Mouse (Mus musculus): ENCODE measurements around the gene Slc7a8. TPM values are rescaled to one million over a fixed set of nuclear protein-coding genes. Genes with fewer than 3 reads are reported as not detected.

Slc7a8 gene
- polyA plus RNA-seq, 1 experiment from 2014 or later, result 30.9 TPM

GRCm38 (mm10) chr14:54682396-54682795 lies 99.3 kb downstream of the Slc7a8 start:
- no peak overlapping the region for H3K27ac ChIP-seq
- no peaks in the 10 kb centered on the region for H3K27me3 ChIP-seq (replicated peaks)
- H3K9me3 ChIP-seq, result no peaks in the 10 kb centered on the region
- no peak overlapping the region for H3K9ac ChIP-seq
- WGBS, result 91% methylated on average over 3 of the region's 3 CpGs
- H3K4me3 ChIP-seq (replicated peaks), result no peak overlapping the region
- H3K36me3 ChIP-seq, result peaks cover 8% of the 10 kb centered on the region; the same call in 1 of the 2 replicates
- ATAC-seq, result no peak
- peaks cover 3% of the 10 kb centered on the region; the same call in 1 of the 2 replicates for H3K4me1 ChIP-seq (replicated peaks)
- no peak overlapping the region for H3K4me2 ChIP-seq (replicated peaks)

GRCm38 (mm10) chr14:54678657-54679304 lies 103.0 kb downstream of the Slc7a8 start:
- H3K9me3 ChIP-seq, result no peaks in the 10 kb centered on the region
- no peaks in the 10 kb centered on the region for H3K27me3 ChIP-seq (replicated peaks)
- no peaks in the 10 kb centered on the region for H3K4me1 ChIP-seq (replicated peaks)
- 79% methylated on average over 16 of the region's 16 CpGs for WGBS
- H3K9ac ChIP-seq, result no peak overlapping the region
- H3K4me2 ChIP-seq (replicated peaks), result no peak overlapping the region
- no peak overlapping the region for H3K4me3 ChIP-seq (replicated peaks)
- ATAC-seq, result no peak
- peaks cover 20% of the 10 kb centered on the region; the same call in 1 of the 2 replicates for H3K36me3 ChIP-seq
- no peak overlapping the region for H3K27ac ChIP-seq

GRCm38 (mm10) chr14:54676290-54676689 lies 105.5 kb downstream of the Slc7a8 start:
- 85% methylated on average over 5 of the region's 5 CpGs for WGBS
- H3K36me3 ChIP-seq, result peaks cover 26% of the 10 kb centered on the region
- no peaks in the 10 kb centered on the region for H3K4me1 ChIP-seq (replicated peaks)
- H3K4me3 ChIP-seq (replicated peaks), result no peak overlapping the region
- H3K4me2 ChIP-seq (replicated peaks), result no peak overlapping the region
- no peaks in the 10 kb centered on the region for H3K27me3 ChIP-seq (replicated peaks)
- ATAC-seq, result no peak
- H3K27ac ChIP-seq, result no peak overlapping the region
- H3K9me3 ChIP-seq, result no peaks in the 10 kb centered on the region
- no peak overlapping the region for H3K9ac ChIP-seq

GRCm38 (mm10) chr14:54674317-54674716 lies 107.4 kb downstream of the Slc7a8 start:
- peaks cover 26% of the 10 kb centered on the region for H3K36me3 ChIP-seq
- H3K27me3 ChIP-seq (replicated peaks), result no peaks in the 10 kb centered on the region
- ATAC-seq, result no peak
- H3K27ac ChIP-seq, result no peak overlapping the region
- H3K9ac ChIP-seq, result no peak overlapping the region
- 69% methylated on average over 2 of the region's 2 CpGs for WGBS
- no peak overlapping the region for H3K4me3 ChIP-seq (replicated peaks)
- H3K9me3 ChIP-seq, result no peaks in the 10 kb centered on the region
- no peak overlapping the region for H3K4me2 ChIP-seq (replicated peaks)
- no peaks in the 10 kb centered on the region for H3K4me1 ChIP-seq (replicated peaks)

Other genes starting within 250 kb of the Slc7a8 start
- 53.9 and 57.2 TPM in 2 replicates for gene Haus4, start 227.3 kb downstream of the Slc7a8 start, polyA plus RNA-seq (2015; fragmentation: Nextera tagmentation; extraction: Ambion mirVana)
- gene Ajuba, start 204.4 kb downstream of the Slc7a8 start, polyA plus RNA-seq (2015; fragmentation: Nextera tagmentation; extraction: Ambion mirVana), result 18.2 and 19.0 TPM in 2 replicates
- 6.0 and 8.2 TPM in 2 replicates for gene 4931414P19Rik, start 176.0 kb downstream of the Slc7a8 start, polyA plus RNA-seq (2015; fragmentation: Nextera tagmentation; extraction: Ambion mirVana)
- 360 and 408 TPM in 2 replicates for gene Psmb5, start 163.9 kb downstream of the Slc7a8 start, polyA plus RNA-seq (2015; fragmentation: Nextera tagmentation; extraction: Ambion mirVana)
- gene Psmb11, start 160.5 kb downstream of the Slc7a8 start, polyA plus RNA-seq (2015; fragmentation: Nextera tagmentation; extraction: Ambion mirVana), result not detected in 2 replicates
- gene Gm17606, start 141.0 kb downstream of the Slc7a8 start, polyA plus RNA-seq (2015; fragmentation: Nextera tagmentation; extraction: Ambion mirVana), result not detected in 2 replicates
- gene Cdh24, start 140.6 kb downstream of the Slc7a8 start, polyA plus RNA-seq (2015; fragmentation: Nextera tagmentation; extraction: Ambion mirVana), result 2.8 and 3.0 TPM in 2 replicates
- gene 1700123O20Rik, start 95.7 kb downstream of the Slc7a8 start, polyA plus RNA-seq (2015; fragmentation: Nextera tagmentation; extraction: Ambion mirVana), result 83.7 and 84.8 TPM in 2 replicates
- gene Acin1, start 95.0 kb downstream of the Slc7a8 start, polyA plus RNA-seq (2015; fragmentation: Nextera tagmentation; extraction: Ambion mirVana), result 105 and 107 TPM in 2 replicates
- gene Gm29776, start 83.1 kb downstream of the Slc7a8 start, polyA plus RNA-seq (2015; fragmentation: Nextera tagmentation; extraction: Ambion mirVana), result 0.11 and 0.15 TPM in 2 replicates
- gene Cebpe, start 69.8 kb downstream of the Slc7a8 start, polyA plus RNA-seq (2015; fragmentation: Nextera tagmentation; extraction: Ambion mirVana), result 0.19 and 0.21 TPM in 2 replicates
- not detected in 2 replicates for gene Rnf212b, start 32.2 kb upstream of the Slc7a8 start, polyA plus RNA-seq (2015; fragmentation: Nextera tagmentation; extraction: Ambion mirVana)
- 6.2 and 6.9 TPM in 2 replicates for gene Homez, start 89.0 kb upstream of the Slc7a8 start, polyA plus RNA-seq (2015; fragmentation: Nextera tagmentation; extraction: Ambion mirVana)
- 2.3 TPM in 2 replicates for gene Ppp1r3e, start 95.6 kb upstream of the Slc7a8 start, polyA plus RNA-seq (2015; fragmentation: Nextera tagmentation; extraction: Ambion mirVana)
- 3.6 and 4.7 TPM in 2 replicates for gene Bcl2l2, start 101.4 kb upstream of the Slc7a8 start, polyA plus RNA-seq (2015; fragmentation: Nextera tagmentation; extraction: Ambion mirVana)
- 0.34 and 0.35 TPM in 2 replicates for gene Gm20521, start 101.5 kb upstream of the Slc7a8 start, polyA plus RNA-seq (2015; fragmentation: Nextera tagmentation; extraction: Ambion mirVana)
- 108 and 119 TPM in 2 replicates for gene Pabpn1, start 110.6 kb upstream of the Slc7a8 start, polyA plus RNA-seq (2015; fragmentation: Nextera tagmentation; extraction: Ambion mirVana)
- gene Slc22a17, start 131.2 kb upstream of the Slc7a8 start, polyA plus RNA-seq (2015; fragmentation: Nextera tagmentation; extraction: Ambion mirVana), result 30.2 and 33.2 TPM in 2 replicates
- gene Efs, start 144.2 kb upstream of the Slc7a8 start, polyA plus RNA-seq (2015; fragmentation: Nextera tagmentation; extraction: Ambion mirVana), result 20.0 and 20.7 TPM in 2 replicates
- gene Il25, start 150.7 kb upstream of the Slc7a8 start, polyA plus RNA-seq (2015; fragmentation: Nextera tagmentation; extraction: Ambion mirVana), result not detected in 2 replicates
- gene Cmtm5, start 154.3 kb upstream of the Slc7a8 start, polyA plus RNA-seq (2015; fragmentation: Nextera tagmentation; extraction: Ambion mirVana), result 2.2 and 2.3 TPM in 2 replicates
- gene Myh6, start 185.0 kb upstream of the Slc7a8 start, polyA plus RNA-seq (2015; fragmentation: Nextera tagmentation; extraction: Ambion mirVana), result 0.27 and 0.44 TPM in 2 replicates
- not detected in 2 replicates for gene Gm17428, start 195.0 kb upstream of the Slc7a8 start, polyA plus RNA-seq (2015; fragmentation: Nextera tagmentation; extraction: Ambion mirVana)
- 0.83 and 1.6 TPM in 2 replicates for gene Myh7, start 212.7 kb upstream of the Slc7a8 start, polyA plus RNA-seq (2015; fragmentation: Nextera tagmentation; extraction: Ambion mirVana)
- gene Ngdn, start 233.5 kb upstream of the Slc7a8 start, polyA plus RNA-seq (2015; fragmentation: Nextera tagmentation; extraction: Ambion mirVana), result 83.1 and 84.9 TPM in 2 replicates

Data from intestine, embryonic 15.5 days (tissue).